Mouse (Mus musculus) kidney, adult 2 months (tissue): ENCODE measurements around the gene Ralgps1.

Experiments used
- CTCF ChIP-seq: fragments of 200-500 bp; conservative IDR thresholded peaks from 2 replicates; pipeline ENCODE4 v1.5.1; 2011; ENCODE audit warnings: low read depth, mild to moderate bottlenecking, control low read depth, low read length, moderate library complexity, mixed read lengths; ENCODE audit not compliant: insufficient read depth, insufficient read length
- POLR2A ChIP-seq: fragments of 200-500 bp; IDR thresholded peaks from one replicate; pipeline ENCODE4 v1.6.1; 2011; ENCODE audit warnings: low read depth, low read length, control low read depth

DNA sequence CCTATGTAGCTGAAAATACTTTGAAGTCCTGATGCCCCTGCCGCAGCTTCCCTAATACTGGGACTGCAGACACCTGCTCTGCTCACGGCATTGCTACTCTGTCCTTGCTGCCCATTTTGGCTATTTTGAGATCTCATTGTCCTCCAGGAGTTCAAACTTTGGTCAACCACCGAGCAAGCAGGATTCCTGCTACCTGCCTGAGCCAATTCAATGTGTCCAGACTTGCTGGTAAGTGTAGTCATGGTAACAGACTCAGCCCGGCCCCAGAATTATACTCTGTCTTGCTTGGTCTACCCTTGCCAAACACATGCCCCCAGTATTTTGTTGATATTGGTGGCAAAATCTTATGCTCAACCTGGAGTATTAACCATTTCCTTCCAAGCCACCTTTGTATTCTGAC is 25.8 kb upstream of the Ralgps1 start:
- TF ChIP-seq CTCF (no peak), POLR2A (no peak)
